Mouse (Mus musculus) mammary gland, adult 2 months (tissue): ENCODE data around the gene Skiv2l. TPM values are rescaled to one million over a fixed set of nuclear protein-coding genes. Genes with fewer than 3 reads are reported as not detected.

ENCODE experiments used
- polyA plus RNA-seq: library from polyadenylated mRNA; depleted of rRNA; stranded (reverse); fragments of >200 nt; gene quantifications from 2 replicates; pipeline ENCODE4 v1.2.3, GENCODE M21; 2012; ENCODE audit warnings: low replicate concordance; rRNA removed

Gene Skiv2l
- 77.4 and 105 TPM in 2 replicates for polyA plus RNA-seq

GRCm38 (mm10) chr17:34849722-34850516 lies at the start of gene Skiv2l, which contains the start of gene Nelfe:
Gene Skiv2l (minus strand): TSS chr17:34850210.
Gene Nelfe (plus strand): TSS chr17:34850391.

GRCm38 (mm10) chr17:34898160-34898586 lies 48.2 kb upstream of the Skiv2l start, which contains the start of the genes C2 and Ehmt2:
Gene C2 (minus strand): TSS chr17:34898265.
Gene Ehmt2 (plus strand): TSS chr17:34898469.

GRCm38 (mm10) chr17:34881683-34882310 lies 31.8 kb upstream of the Skiv2l start, which contains the start of gene Gm20547:
Gene Gm20547 (minus strand): TSS chr17:34882042.

GRCm38 (mm10) chr17:34879336-34879879 lies 29.4 kb upstream of the Skiv2l start, which contains the start of gene Zbtb12:
Gene Zbtb12 (plus strand): TSS chr17:34879483.

GRCm38 (mm10) chr17:34862416-34863081 lies 12.5 kb upstream of the Skiv2l start, which contains the start of gene Cfb:
Gene Cfb (minus strand): TSS chr17:34862518.

GRCm38 (mm10) chr17:34836856-34837221 lies 13.2 kb downstream of the Skiv2l start, which contains the start of the genes Stk19 and Dxo:
Gene Stk19 (minus strand): TSS chr17:34836945.
Gene Dxo (plus strand): TSS chr17:34837019.

GRCm38 (mm10) chr17:34804301-34804700 lies 45.7 kb downstream of the Skiv2l start, which contains the start of gene Cyp21a1:
Gene Cyp21a1 (minus strand): TSS chr17:34804561.

Other genes starting within 250 kb of the Skiv2l start
- gene Rnf5, start 246.5 kb downstream of the Skiv2l start, polyA plus RNA-seq = 70.5 and 113 TPM in 2 replicates
- gene Agpat1, start 245.9 kb downstream of the Skiv2l start, polyA plus RNA-seq = 298 and 323 TPM in 2 replicates
- gene Egfl8, start 234.2 kb downstream of the Skiv2l start, polyA plus RNA-seq = 5.0 and 5.6 TPM in 2 replicates
- gene Ppt2, start 221.7 kb downstream of the Skiv2l start, polyA plus RNA-seq = 45.7 and 50.6 TPM in 2 replicates
- 16.4 and 33.2 TPM in 2 replicates for gene Prrt1, start 220.7 kb downstream of the Skiv2l start, polyA plus RNA-seq
- gene Fkbpl, start 205.4 kb downstream of the Skiv2l start, polyA plus RNA-seq = 4.5 and 7.3 TPM in 2 replicates
- 70.2 and 126 TPM in 2 replicates for gene Atf6b, start 203.1 kb downstream of the Skiv2l start, polyA plus RNA-seq
- 74.4 and 107 TPM in 2 replicates for gene Tnxb, start 179.7 kb downstream of the Skiv2l start, polyA plus RNA-seq
- 184 and 192 TPM in 2 replicates for gene C4b, start 106.3 kb downstream of the Skiv2l start, polyA plus RNA-seq
- 0.11 and 0.60 TPM in 2 replicates for gene Cyp21a1, start 45.6 kb downstream of the Skiv2l start, polyA plus RNA-seq
- gene Stk19, start 13.3 kb downstream of the Skiv2l start, polyA plus RNA-seq = 48.6 and 50.3 TPM in 2 replicates
- 72.8 and 80.9 TPM in 2 replicates for gene Dxo, start 13.2 kb downstream of the Skiv2l start, polyA plus RNA-seq
- gene Nelfe, start 181 bp upstream of the Skiv2l start, polyA plus RNA-seq = 18.7 and 20.6 TPM in 2 replicates
- gene Cfb, start 12.3 kb upstream of the Skiv2l start, polyA plus RNA-seq = 70.0 and 71.7 TPM in 2 replicates
- 13.1 and 14.3 TPM in 2 replicates for gene Zbtb12, start 29.3 kb upstream of the Skiv2l start, polyA plus RNA-seq
- 0.06 and 0.07 TPM in 2 replicates for gene Gm20547, start 31.8 kb upstream of the Skiv2l start, polyA plus RNA-seq
- gene C2, start 48.1 kb upstream of the Skiv2l start, polyA plus RNA-seq = 46.9 and 64.7 TPM in 2 replicates
- 189 and 339 TPM in 2 replicates for gene Ehmt2, start 48.3 kb upstream of the Skiv2l start, polyA plus RNA-seq
- 7.4 and 9.2 TPM in 2 replicates for gene Slc44a4, start 64.3 kb upstream of the Skiv2l start, polyA plus RNA-seq
- gene Neu1, start 81.0 kb upstream of the Skiv2l start, polyA plus RNA-seq = 48.4 and 54.9 TPM in 2 replicates
- 43.1 and 146 TPM in 2 replicates for gene Hspa1b, start 109.0 kb upstream of the Skiv2l start, polyA plus RNA-seq
- 0.30 TPM in 1 of 2 replicates, not detected in the other for gene Gm20481, start 119.7 kb upstream of the Skiv2l start, polyA plus RNA-seq
- 17.7 and 42.4 TPM in 2 replicates for gene Hspa1a, start 121.9 kb upstream of the Skiv2l start, polyA plus RNA-seq
- 0.30 and 3.0 TPM in 2 replicates for gene Hspa1l, start 122.5 kb upstream of the Skiv2l start, polyA plus RNA-seq
- gene Lsm2, start 131.7 kb upstream of the Skiv2l start, polyA plus RNA-seq = 75.4 and 108 TPM in 2 replicates
- gene Vars, start 150.8 kb upstream of the Skiv2l start, polyA plus RNA-seq = 197 and 475 TPM in 2 replicates
- gene Vwa7, start 166.4 kb upstream of the Skiv2l start, polyA plus RNA-seq = 1.4 and 3.9 TPM in 2 replicates
- gene Sapcd1, start 177.8 kb upstream of the Skiv2l start, polyA plus RNA-seq = 1.7 and 2.0 TPM in 2 replicates
- 4.2 and 4.8 TPM in 2 replicates for gene Msh5, start 196.5 kb upstream of the Skiv2l start, polyA plus RNA-seq
- 110 and 121 TPM in 2 replicates for gene Clic1, start 199.8 kb upstream of the Skiv2l start, polyA plus RNA-seq
- 58.1 and 90.9 TPM in 2 replicates for gene Ddah2, start 208.8 kb upstream of the Skiv2l start, polyA plus RNA-seq
- 1.5 and 25.2 TPM in 2 replicates for gene Ly6g6c, start 215.2 kb upstream of the Skiv2l start, polyA plus RNA-seq
- 0.67 and 0.80 TPM in 2 replicates for gene Mpig6b, start 216.0 kb upstream of the Skiv2l start, polyA plus RNA-seq
- 5.7 and 9.0 TPM in 2 replicates for gene Ly6g6e, start 226.7 kb upstream of the Skiv2l start, polyA plus RNA-seq
- gene Ly6g6d, start 227.9 kb upstream of the Skiv2l start, polyA plus RNA-seq = 1.1 and 2.2 TPM in 2 replicates
- 0.19 TPM in 1 of 2 replicates, not detected in the other for gene Ly6g6f, start 235.4 kb upstream of the Skiv2l start, polyA plus RNA-seq
- gene Abhd16a, start 239.1 kb upstream of the Skiv2l start, polyA plus RNA-seq = 200 and 293 TPM in 2 replicates